Mouse (Mus musculus): ENCODE data around the gene Bfsp1. TPM values are rescaled to one million over a fixed set of nuclear protein-coding genes. Genes with fewer than 3 reads are reported as not detected.

Bfsp1 gene
- 1.6 and 2.2 TPM in 2 replicates for polyA plus RNA-seq (2015; fragmentation: Nextera tagmentation; extraction: Ambion mirVana)

GRCm38 (mm10) chr2:143862484-143863231, at the start of gene Bfsp1:
Gene Bfsp1 (minus strand): TSS chr2:143863173.
- 4% methylated on average over 78 of the region's 86 CpGs for WGBS
- Histone ChIP-seq H3K27ac (no peak within 1 kb of the TSS), H3K36me3 (ENCODE audit: insufficient read depth, low read length) (no peaks in the 10 kb centered on the region), H3K4me1 (replicated peaks; ENCODE audit: insufficient read depth, low read length) (0 out of 2 replicates have a peak, but pooled peaks cover 6% of the 10 kb centered on the region), H3K9me3 (replicated peaks; ENCODE audit: low read length) (no peaks in the 10 kb centered on the region), H3K27me3 (ENCODE audit: insufficient read depth, low read length) (no peaks in the 10 kb centered on the region), H3K4me2 (ENCODE audit: low read length) (peak within 1 kb of the TSS; percentile 73), H3K4me3 (replicated peaks; ENCODE audit: low read depth, low read length) (peak within 1 kb of the TSS; percentile 40), H3K9ac (ENCODE audit: low read depth, low read length) (peak within 1 kb of the TSS; percentile 80)
- no peak for TF ChIP-seq CTCF (IDR thresholded peaks at IDR 0.05; ENCODE audit: low read depth)
- ATAC-seq (replicated peaks; ENCODE audit: low FRiP score, low read depth) (peak; percentile 76), DNase-seq (ENCODE audit: low spot score) (peak; percentile 69)

- no peak for TF ChIP-seq CTCF (IDR thresholded peaks at IDR 0.05; ENCODE audit: low read depth)
- Histone ChIP-seq H3K9ac (ENCODE audit: low read depth, low read length) (no peak overlapping the region), H3K27me3 (ENCODE audit: insufficient read depth, low read length) (no peaks in the 10 kb centered on the region), H3K4me3 (replicated peaks; ENCODE audit: low read depth, low read length) (no peak overlapping the region), H3K4me2 (ENCODE audit: low read length) (no peak overlapping the region), H3K36me3 (ENCODE audit: insufficient read depth, low read length) (no peaks in the 10 kb centered on the region), H3K4me1 (replicated peaks; ENCODE audit: insufficient read depth, low read length) (no peaks in the 10 kb centered on the region), H3K9me3 (replicated peaks; ENCODE audit: low read length) (no peaks in the 10 kb centered on the region), H3K27ac (no peak overlapping the region)
- ATAC-seq (replicated peaks; ENCODE audit: low FRiP score, low read depth) (no peak), DNase-seq (ENCODE audit: low spot score) (no peak)
- WGBS, result 90% methylated on average over 2 of the region's 2 CpGs
Measured at GRCm38 (mm10) chr2:143912199-143912598, 49.2 kb upstream of the Bfsp1 start.

DNA sequence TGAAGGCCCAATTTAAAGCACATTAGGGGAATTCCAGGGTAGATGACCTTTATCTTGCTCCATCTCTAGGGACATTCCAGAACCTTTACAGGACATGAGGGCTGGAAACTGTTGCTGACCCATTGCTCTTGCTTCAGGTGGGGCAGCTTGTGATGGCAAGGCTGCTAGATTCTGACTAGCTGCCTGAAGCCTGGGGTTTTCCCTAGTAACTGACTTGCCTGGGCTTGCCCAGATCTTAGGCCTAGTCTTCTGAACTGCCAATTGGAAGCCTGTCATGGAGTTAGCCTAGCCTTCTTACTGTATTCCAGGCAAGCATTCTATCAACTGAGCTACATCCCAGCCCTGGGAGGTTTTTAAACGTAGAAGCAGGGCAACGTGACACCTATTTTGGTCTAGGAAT, 46.3 kb upstream of the Bfsp1 start:
- no peaks in the 10 kb centered on the region for H3K27me3 ChIP-seq (ENCODE audit: insufficient read depth, low read length)
- no peaks in the 10 kb centered on the region for H3K4me1 ChIP-seq (replicated peaks; ENCODE audit: insufficient read depth, low read length)
- no peak for TF ChIP-seq CTCF (IDR thresholded peaks at IDR 0.05; ENCODE audit: low read depth)
- 82% methylated on average over 2 of the region's 2 CpGs for WGBS
- H3K9ac ChIP-seq (ENCODE audit: low read depth, low read length), result no peak overlapping the region
- H3K36me3 ChIP-seq (ENCODE audit: insufficient read depth, low read length), result no peaks in the 10 kb centered on the region
- no peak overlapping the region for H3K4me3 ChIP-seq (replicated peaks; ENCODE audit: low read depth, low read length)
- no peaks in the 10 kb centered on the region for H3K9me3 ChIP-seq (replicated peaks; ENCODE audit: low read length)
- no peak overlapping the region for H3K27ac ChIP-seq
- no peak for ATAC-seq (replicated peaks; ENCODE audit: low FRiP score, low read depth)
- DNase-seq (ENCODE audit: low spot score), result no peak
- H3K4me2 ChIP-seq (ENCODE audit: low read length), result no peak overlapping the region

- Histone ChIP-seq H3K4me1 (replicated peaks; ENCODE audit: insufficient read depth, low read length) (no peaks in the 10 kb centered on the region), H3K9ac (ENCODE audit: low read depth, low read length) (no peak overlapping the region), H3K27ac (no peak overlapping the region), H3K4me3 (replicated peaks; ENCODE audit: low read depth, low read length) (no peak overlapping the region), H3K4me2 (ENCODE audit: low read length) (no peak overlapping the region), H3K36me3 (ENCODE audit: insufficient read depth, low read length) (no peaks in the 10 kb centered on the region), H3K9me3 (replicated peaks; ENCODE audit: low read length) (no peaks in the 10 kb centered on the region), H3K27me3 (ENCODE audit: insufficient read depth, low read length) (no peaks in the 10 kb centered on the region)
- no peak for ATAC-seq (replicated peaks; ENCODE audit: low FRiP score, low read depth)
- 65% methylated on average over 5 of the region's 5 CpGs for WGBS
- DNase-seq (ENCODE audit: low spot score), result no peak
- no peak for TF ChIP-seq CTCF (IDR thresholded peaks at IDR 0.05; ENCODE audit: low read depth)
Measured at GRCm38 (mm10) chr2:143904896-143905295, 41.9 kb upstream of the Bfsp1 start.

- Histone ChIP-seq H3K27ac (peak overlapping the region; percentile 60; the same call in 1 of the 2 replicates), H3K9me3 (replicated peaks; ENCODE audit: low read length) (no peaks in the 10 kb centered on the region), H3K4me3 (replicated peaks; ENCODE audit: low read depth, low read length) (no peak overlapping the region), H3K9ac (ENCODE audit: low read depth, low read length) (no peak overlapping the region), H3K4me1 (replicated peaks; ENCODE audit: insufficient read depth, low read length) (no peaks in the 10 kb centered on the region), H3K4me2 (ENCODE audit: low read length) (no peak overlapping the region), H3K27me3 (ENCODE audit: insufficient read depth, low read length) (no peaks in the 10 kb centered on the region), H3K36me3 (ENCODE audit: insufficient read depth, low read length) (no peaks in the 10 kb centered on the region)
- 54% methylated on average over 9 of the region's 9 CpGs for WGBS
- ATAC-seq (replicated peaks; ENCODE audit: low FRiP score, low read depth) (no peak), DNase-seq (ENCODE audit: low spot score) (peak; percentile 47)
- TF ChIP-seq CTCF (IDR thresholded peaks at IDR 0.05; ENCODE audit: low read depth), result no peak
Measured at GRCm38 (mm10) chr2:143903376-143904045, 40.5 kb upstream of the Bfsp1 start.

DNA sequence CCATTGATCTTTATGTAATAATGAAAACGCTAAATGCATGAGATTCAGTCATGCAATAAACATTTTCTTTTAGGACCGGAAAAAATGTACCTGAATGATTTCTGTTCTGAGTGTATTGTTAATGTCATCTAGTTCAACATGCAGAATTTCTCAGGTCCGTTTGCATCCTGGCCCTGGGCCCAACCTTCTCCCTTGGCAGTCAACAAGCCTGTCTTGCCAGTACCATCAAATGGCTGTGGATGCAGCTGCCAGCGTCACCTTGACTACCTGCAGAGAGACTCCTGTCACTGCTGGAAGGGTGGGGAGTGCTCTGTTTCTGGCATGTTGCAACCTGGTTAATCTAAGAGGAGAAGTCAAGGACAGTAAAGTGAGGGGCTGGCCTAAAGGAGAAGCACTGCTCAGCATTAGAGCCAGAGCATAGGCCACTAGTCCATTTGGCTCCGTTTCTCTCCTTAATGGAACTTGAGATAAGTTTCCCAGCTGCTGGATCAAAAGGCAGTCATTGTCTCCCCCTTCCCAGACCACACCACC, 37.9 kb upstream of the Bfsp1 start:
- ATAC-seq (replicated peaks; ENCODE audit: low FRiP score, low read depth) (no peak), DNase-seq (ENCODE audit: low spot score) (no peak)
- 64% methylated on average over 5 of the region's 5 CpGs for WGBS
- Histone ChIP-seq H3K27me3 (ENCODE audit: insufficient read depth, low read length) (no peaks in the 10 kb centered on the region), H3K4me3 (replicated peaks; ENCODE audit: low read depth, low read length) (no peak overlapping the region), H3K4me1 (replicated peaks; ENCODE audit: insufficient read depth, low read length) (no peaks in the 10 kb centered on the region), H3K4me2 (ENCODE audit: low read length) (no peak overlapping the region), H3K9me3 (replicated peaks; ENCODE audit: low read length) (no peaks in the 10 kb centered on the region), H3K36me3 (ENCODE audit: insufficient read depth, low read length) (no peaks in the 10 kb centered on the region), H3K27ac (no peak overlapping the region), H3K9ac (ENCODE audit: low read depth, low read length) (no peak overlapping the region)
- no peak for TF ChIP-seq CTCF (IDR thresholded peaks at IDR 0.05; ENCODE audit: low read depth)
